Comparison of ENCODE assay signal across 14 mouse cellular contexts in genomic region chr2:118606976-118607375, GRCm38 (mm10). TPM values are rescaled to one million over a fixed set of nuclear protein-coding genes. Genes with fewer than 3 reads are reported as not detected.
"Had no signal": no experiment of that assay in that cellular context is flagged by ENCODE, and none has a peak within 500 bp of the region (broad histone marks: within the 10 kb centered on the region; RNA-seq: fewer than 3 reads in every experiment).

No protein-coding gene starts in this region.

- H3K4me1 ChIP-seq: limb, embryonic 15.5 days; midbrain, embryonic 10.5 days; neural tube, embryonic 12.5 days had no signal

- H3K27ac ChIP-seq: limb, embryonic 15.5 days; liver, embryonic 12.5 days; midbrain, embryonic 10.5 days; neural tube, embryonic 12.5 days; stomach, postnatal 0 days had no signal

- H3K4me2 ChIP-seq: limb, embryonic 15.5 days; liver, embryonic 12.5 days; lung, embryonic 14.5 days; neural tube, embryonic 12.5 days had no signal

- H3K9me3 ChIP-seq: limb, embryonic 15.5 days; liver, embryonic 12.5 days; neural tube, embryonic 12.5 days had no signal

- DNase-seq: kidney, adult 11 months; layer of hippocampus, adult 9-11 months; layer of hippocampus, postnatal 36 days; lung, embryonic 14.5 days; lung, postnatal 36 days; midbrain, embryonic 14.5 days; thymus, postnatal 4 days had no signal

- H3K9ac ChIP-seq: limb, embryonic 15.5 days; liver, embryonic 12.5 days; lung, embryonic 14.5 days; neural tube, embryonic 12.5 days had no signal

- ATAC-seq: liver, embryonic 12.5 days had no signal

- H3K4me3 ChIP-seq: limb, embryonic 15.5 days; liver, embryonic 12.5 days; midbrain, embryonic 10.5 days; myocyte; neural tube, embryonic 12.5 days had no signal

- H3K27me3 ChIP-seq: limb, embryonic 15.5 days; liver, embryonic 12.5 days; neural tube, embryonic 12.5 days had no signal

RNA-seq across cellular contexts. Expression of gene Pak6, which starts 56.1 kb away (rescaled TPM):
- total RNA-seq: megakaryocyte, adult 5-6 weeks had no signal
